Mouse (Mus musculus): ENCODE measurements around the gene Xrcc1. TPM values are rescaled to one million over a fixed set of nuclear protein-coding genes. Genes with fewer than 3 reads are reported as not detected.

Gene Xrcc1
- polyA plus RNA-seq, 1 experiment: 54.6 TPM

DNA sequence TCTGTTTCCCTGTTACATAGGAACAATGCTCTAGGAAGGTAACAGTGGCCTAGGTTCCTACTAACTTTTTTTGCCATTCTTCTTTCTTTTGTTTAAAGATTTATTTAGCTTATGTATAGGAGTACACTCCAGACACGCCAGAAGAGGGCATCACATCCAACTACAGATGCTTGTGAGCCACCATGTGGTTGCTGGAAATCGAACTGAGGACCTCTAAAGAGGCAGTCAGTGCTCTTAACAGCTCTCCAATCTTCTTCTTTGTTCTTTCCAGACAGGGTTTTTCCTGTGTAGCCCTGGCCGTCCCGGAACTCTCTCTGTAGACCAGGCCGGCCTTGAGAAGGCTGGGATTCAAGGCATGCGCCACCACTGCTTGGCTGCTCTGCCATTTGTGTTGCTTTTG is 21.1 kb upstream of the Xrcc1 start:
- Histone ChIP-seq H3K4me1 (ENCODE audit: control insufficient read depth, insufficient read depth, low read length) (peaks cover 6% of the 10 kb centered on the region), H3K4me3 (ENCODE audit: insufficient read depth, low read length) (no peak overlapping the region), H3K27ac (ENCODE audit: insufficient read depth, low read depth, low read length) (no peak overlapping the region)
- TF ChIP-seq CTCF (IDR thresholded peaks at IDR 0.05; ENCODE audit: low read depth, low read length) (no peak), POLR2A (IDR thresholded peaks at IDR 0.05; ENCODE audit: borderline replicate concordance, low read depth, low read length) (no peak)

DNA sequence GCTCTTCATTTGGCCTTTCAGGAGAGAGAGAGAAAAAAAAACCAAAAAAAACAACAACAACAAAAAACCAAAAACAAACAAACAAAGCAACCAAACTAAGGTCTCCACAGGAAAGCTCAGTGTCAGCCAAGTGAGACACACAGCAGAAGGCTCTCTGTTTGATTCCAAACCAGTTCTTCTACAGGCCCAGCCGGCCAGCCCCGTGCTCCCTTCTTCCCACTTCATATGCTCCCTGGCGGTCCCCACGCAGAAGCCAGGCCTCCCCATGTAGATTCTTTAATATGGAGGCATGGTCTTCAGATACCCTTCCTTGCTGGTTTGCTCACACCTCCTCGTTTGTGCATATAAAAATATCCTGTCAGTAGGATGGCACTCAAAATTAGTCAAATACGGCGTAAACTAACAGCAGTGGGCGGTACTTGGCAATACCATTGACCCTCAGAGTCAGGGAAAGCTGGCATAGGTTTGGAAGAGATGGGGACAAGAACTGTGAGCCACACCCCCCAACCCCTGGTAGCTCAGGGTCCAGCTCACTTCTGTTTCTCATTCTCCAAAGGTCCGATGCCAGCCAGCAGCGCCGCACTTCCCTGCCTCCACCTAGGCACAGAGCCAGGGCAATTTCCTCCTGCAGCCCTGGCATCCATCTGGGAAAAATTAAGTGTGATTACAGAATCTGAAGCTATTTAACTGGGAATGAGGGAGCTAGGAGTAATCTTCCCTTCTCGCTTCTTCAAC is 20.2 kb upstream of the Xrcc1 start:
- TF ChIP-seq POLR2A (IDR thresholded peaks at IDR 0.05; ENCODE audit: borderline replicate concordance, low read depth, low read length) (no peak), CTCF (IDR thresholded peaks at IDR 0.05; ENCODE audit: low read depth, low read length) (no peak)
- Histone ChIP-seq H3K4me3 (ENCODE audit: insufficient read depth, low read length) (no peak overlapping the region), H3K27ac (ENCODE audit: insufficient read depth, low read depth, low read length) (no peak overlapping the region), H3K4me1 (ENCODE audit: control insufficient read depth, insufficient read depth, low read length) (peaks cover 6% of the 10 kb centered on the region)

DNA sequence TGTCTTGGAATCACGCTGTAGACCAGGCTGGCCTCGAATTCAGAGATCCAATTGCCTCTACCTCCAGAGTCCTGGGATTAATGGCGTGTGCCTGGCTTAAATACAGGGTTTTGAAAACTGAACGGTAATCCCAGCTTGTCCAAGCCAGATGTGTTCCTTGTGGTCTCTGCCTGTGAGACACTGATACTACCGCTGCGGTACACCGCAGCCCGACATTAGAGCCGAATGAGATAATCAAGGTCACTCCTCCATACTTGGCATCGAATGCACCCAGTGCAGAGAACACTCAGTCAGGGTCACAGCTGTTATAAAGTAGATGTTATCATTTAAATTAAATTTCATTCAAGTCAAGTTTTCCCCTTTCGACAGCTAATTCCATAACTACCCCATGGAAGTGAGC is 17.2 kb upstream of the Xrcc1 start:
- Histone ChIP-seq H3K4me1 (ENCODE audit: control insufficient read depth, insufficient read depth, low read length) (peaks cover 6% of the 10 kb centered on the region), H3K4me3 (ENCODE audit: insufficient read depth, low read length) (no peak overlapping the region)

DNA sequence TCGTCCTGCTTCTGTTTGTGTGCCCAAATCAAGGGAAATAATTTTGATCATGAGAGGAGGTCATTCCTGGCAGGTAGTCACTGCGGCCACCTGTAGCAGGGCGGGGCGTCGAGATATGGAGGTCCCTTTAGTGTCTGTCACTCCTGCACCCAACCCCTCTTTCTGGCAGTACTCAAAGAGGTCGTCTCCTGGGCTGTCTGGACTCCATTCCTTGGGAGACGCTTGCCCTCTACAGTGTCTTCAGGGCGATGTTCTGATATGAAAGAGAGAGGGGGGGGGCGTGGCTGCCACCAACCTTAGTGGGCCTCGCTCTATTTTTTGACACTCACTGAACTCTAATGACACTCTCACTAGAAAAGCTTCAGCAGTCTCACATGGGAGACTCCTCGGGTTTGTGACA is 16.5 kb upstream of the Xrcc1 start:
- H3K4me3 ChIP-seq (ENCODE audit: insufficient read depth, low read length): peak overlapping the region; percentile 79
- no peak overlapping the region for H3K27ac ChIP-seq (ENCODE audit: insufficient read depth, low read depth, low read length)
- H3K4me1 ChIP-seq (ENCODE audit: control insufficient read depth, insufficient read depth, low read length): peaks cover 6% of the 10 kb centered on the region
- TF ChIP-seq POLR2A (IDR thresholded peaks at IDR 0.05; ENCODE audit: borderline replicate concordance, low read depth, low read length) (no peak), CTCF (IDR thresholded peaks at IDR 0.05; ENCODE audit: low read depth, low read length) (no peak)

More for the DNA sequence above, 17.2 kb upstream of the Xrcc1 start:
- no peak overlapping the region for H3K27ac ChIP-seq (ENCODE audit: insufficient read depth, low read depth, low read length)
- TF ChIP-seq CTCF (IDR thresholded peaks at IDR 0.05; ENCODE audit: low read depth, low read length): no peak
- no peak for TF ChIP-seq POLR2A (IDR thresholded peaks at IDR 0.05; ENCODE audit: borderline replicate concordance, low read depth, low read length)

DNA sequence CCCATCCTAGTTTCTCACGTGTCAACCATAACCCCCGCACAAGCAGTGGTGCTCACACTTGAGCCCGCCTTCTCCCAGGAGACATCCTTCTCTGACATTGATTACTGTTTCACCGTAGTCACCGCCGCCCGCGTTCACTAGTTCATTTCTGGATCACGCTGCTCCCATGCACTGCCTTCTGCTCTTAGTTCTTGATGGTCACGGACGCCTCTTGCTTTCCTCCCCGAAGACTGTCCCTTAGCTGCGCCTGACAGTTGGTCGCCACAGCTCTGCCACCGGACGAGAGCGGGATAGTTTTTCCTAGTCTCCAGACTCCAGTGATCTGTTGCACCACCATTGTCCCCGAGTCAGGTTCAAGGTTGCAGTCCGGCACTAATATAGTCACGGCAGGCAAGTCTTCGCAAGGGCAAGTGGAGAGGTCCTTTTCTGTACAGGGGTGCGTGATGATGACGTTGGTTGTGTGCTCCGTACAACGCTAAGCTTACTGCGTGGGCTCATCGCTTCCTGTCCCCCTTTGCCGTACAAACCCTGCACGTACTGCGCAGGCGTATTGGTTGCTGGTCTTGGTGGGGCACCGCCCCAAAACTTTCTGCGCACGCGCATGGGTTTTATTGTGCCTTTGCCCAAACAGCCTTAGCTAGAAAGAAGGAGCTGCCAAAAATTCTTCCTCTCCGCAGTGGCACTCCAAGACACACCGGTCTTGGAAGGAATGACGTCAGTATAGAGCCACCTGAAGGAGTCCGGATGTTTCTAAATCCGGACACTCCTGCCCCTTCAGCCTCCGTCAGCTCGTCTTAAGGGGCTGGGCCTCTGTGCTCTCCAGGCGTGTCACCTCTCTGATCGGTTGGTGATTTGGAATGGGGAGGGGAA is 15.8 kb upstream of the Xrcc1 start, which contains the start of gene Irgq:
Irgq (plus strand) TSS at position 628 of the 870 bp plus-strand sequence.
- H3K4me1 ChIP-seq (ENCODE audit: control insufficient read depth, insufficient read depth, low read length): peaks cover 6% of the 10 kb centered on the region
- 0 out of 2 replicates have a peak, but pooled peaks have one; percentile 40 for TF ChIP-seq POLR2A (IDR thresholded peaks at IDR 0.05; ENCODE audit: borderline replicate concordance, low read depth, low read length)
- TF ChIP-seq CTCF (IDR thresholded peaks at IDR 0.05; ENCODE audit: low read depth, low read length): no peak
- peak within 1 kb of the TSS; percentile 81 for H3K27ac ChIP-seq (ENCODE audit: insufficient read depth, low read depth, low read length)
- peak within 1 kb of the TSS; percentile 79 for H3K4me3 ChIP-seq (ENCODE audit: insufficient read depth, low read length)

DNA sequence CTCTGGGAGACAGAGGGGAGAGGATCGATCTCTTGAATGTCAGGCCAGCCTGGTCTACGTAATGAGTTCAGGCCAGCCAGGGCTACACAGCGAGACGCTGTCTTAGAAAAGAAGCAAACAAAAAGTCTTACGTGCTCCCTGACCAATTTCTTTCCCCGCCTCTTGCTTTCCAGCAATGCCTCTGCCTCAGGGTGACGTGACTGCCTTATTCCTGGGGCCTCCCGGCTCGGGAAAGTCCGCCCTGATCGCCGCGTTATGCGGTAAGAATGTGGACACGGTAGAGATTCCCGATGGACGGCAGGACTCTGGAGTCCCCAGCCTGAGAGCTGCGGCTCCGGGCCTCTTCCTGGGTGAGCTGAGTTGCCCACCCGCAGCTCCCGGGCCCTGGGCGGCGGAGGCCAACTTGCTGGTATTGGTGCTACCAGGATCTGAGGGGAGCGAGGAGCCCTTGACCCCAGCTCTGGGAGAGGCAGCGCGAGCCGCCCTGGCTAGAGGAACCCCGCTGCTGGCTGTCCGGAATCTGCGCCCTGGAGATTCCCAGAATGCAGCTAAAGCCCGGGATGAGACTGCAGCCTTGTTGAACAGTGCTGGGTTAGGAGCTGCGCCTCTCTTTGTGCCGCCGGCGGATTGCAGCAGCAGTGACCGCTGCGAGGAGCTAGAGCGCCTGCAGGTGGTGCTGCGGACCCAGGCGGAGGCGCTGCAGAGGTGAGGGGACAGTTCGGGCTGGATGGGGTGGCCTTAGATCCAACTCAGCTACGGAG is 14.7 kb upstream of the Xrcc1 start:
- peaks cover 6% of the 10 kb centered on the region for H3K4me1 ChIP-seq (ENCODE audit: control insufficient read depth, insufficient read depth, low read length)

DNA sequence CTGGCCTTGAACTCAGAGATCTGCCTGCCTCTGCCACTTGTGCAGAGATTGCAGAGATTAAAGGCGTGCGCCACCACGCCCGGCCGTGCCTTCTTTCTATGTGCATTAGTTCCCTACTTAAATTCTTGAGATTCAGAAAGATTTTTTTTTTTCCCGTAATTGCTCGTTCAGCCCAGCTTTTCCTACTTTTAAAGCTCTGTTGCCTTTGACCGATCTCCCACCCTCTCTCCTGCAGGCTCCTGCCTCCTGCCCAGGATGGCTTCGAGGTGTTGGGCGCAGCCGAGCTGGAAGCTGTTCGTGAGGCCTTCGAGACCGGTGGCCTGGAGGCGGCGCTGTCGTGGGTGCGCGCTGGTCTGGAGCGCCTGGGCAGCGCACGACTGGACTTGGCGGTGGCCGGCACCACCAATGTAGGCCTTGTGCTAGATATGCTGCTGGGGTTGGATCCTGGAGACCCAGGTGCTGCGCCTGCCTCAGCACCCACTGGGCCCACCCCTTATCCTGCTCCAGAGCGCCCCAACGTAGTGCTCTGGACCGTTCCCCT is 13.0 kb upstream of the Xrcc1 start:
- H3K4me3 ChIP-seq (ENCODE audit: insufficient read depth, low read length): no peak overlapping the region
- no peak overlapping the region for H3K27ac ChIP-seq (ENCODE audit: insufficient read depth, low read depth, low read length)
- H3K4me1 ChIP-seq (ENCODE audit: control insufficient read depth, insufficient read depth, low read length): peaks cover 6% of the 10 kb centered on the region
- TF ChIP-seq CTCF (IDR thresholded peaks at IDR 0.05; ENCODE audit: low read depth, low read length): no peak
- TF ChIP-seq POLR2A (IDR thresholded peaks at IDR 0.05; ENCODE audit: borderline replicate concordance, low read depth, low read length): no peak

More for the DNA sequence above, 14.7 kb upstream of the Xrcc1 start:
- peak overlapping the region; percentile 36; the same call in 1 of the 2 replicates for H3K27ac ChIP-seq (ENCODE audit: insufficient read depth, low read depth, low read length)
- peak overlapping the region; percentile 75 for H3K4me3 ChIP-seq (ENCODE audit: insufficient read depth, low read length)
- TF ChIP-seq POLR2A (IDR thresholded peaks at IDR 0.05; ENCODE audit: borderline replicate concordance, low read depth, low read length) (no peak), CTCF (IDR thresholded peaks at IDR 0.05; ENCODE audit: low read depth, low read length) (peak; percentile 69)

DNA sequence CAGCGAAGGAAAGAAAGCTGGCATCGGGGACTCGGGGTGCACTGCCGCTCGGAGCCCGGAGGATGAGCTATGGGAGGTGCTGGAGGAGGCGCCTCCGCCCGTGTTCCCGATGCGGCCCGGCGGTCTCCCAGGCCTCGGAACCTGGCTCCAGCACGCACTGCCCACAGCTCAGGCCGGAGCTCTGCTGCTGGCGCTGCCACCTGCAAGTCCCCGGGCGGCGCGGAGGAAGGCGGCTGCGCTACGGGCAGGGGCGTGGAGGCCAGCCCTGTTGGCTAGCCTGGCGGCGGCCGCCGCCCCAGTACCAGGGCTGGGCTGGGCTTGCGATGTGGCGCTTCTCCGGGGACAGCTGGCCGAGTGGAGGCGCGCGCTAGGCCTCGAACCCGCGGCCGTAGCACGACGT is 12.3 kb upstream of the Xrcc1 start:
- H3K4me1 ChIP-seq (ENCODE audit: control insufficient read depth, insufficient read depth, low read length): peaks cover 11% of the 10 kb centered on the region
- H3K4me3 ChIP-seq (ENCODE audit: insufficient read depth, low read length): no peak overlapping the region
- TF ChIP-seq POLR2A (IDR thresholded peaks at IDR 0.05; ENCODE audit: borderline replicate concordance, low read depth, low read length): no peak
- TF ChIP-seq CTCF (IDR thresholded peaks at IDR 0.05; ENCODE audit: low read depth, low read length): no peak
- no peak overlapping the region for H3K27ac ChIP-seq (ENCODE audit: insufficient read depth, low read depth, low read length)

DNA sequence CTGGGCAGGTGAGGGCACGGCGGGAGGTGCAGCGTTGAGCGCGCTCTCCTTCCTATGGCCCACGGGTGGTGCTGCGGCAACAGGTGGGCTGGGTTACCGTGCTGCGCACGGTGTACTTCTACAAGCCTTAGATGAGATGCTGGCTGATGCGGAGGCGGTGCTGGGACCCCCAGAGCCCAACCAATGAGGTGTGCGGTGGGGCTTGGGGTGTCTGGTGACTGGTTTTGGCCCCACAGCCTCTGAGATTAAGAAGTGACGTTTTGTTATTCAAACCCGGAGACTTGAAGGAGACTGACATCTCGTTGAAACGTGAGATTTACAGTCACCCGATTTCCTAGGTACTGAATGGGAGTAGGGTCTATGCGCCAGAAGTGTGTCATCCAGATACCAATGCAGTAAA is 11.8 kb upstream of the Xrcc1 start:
- no peak overlapping the region for H3K4me3 ChIP-seq (ENCODE audit: insufficient read depth, low read length)
- no peak overlapping the region for H3K27ac ChIP-seq (ENCODE audit: insufficient read depth, low read depth, low read length)
- peaks cover 8% of the 10 kb centered on the region for H3K4me1 ChIP-seq (ENCODE audit: control insufficient read depth, insufficient read depth, low read length)
- TF ChIP-seq POLR2A (IDR thresholded peaks at IDR 0.05; ENCODE audit: borderline replicate concordance, low read depth, low read length) (no peak), CTCF (IDR thresholded peaks at IDR 0.05; ENCODE audit: low read depth, low read length) (no peak)

All from bone marrow macrophage, adult 2 months (primary cell).